Mouse (Mus musculus) limb, embryonic 11.5 days (tissue): ENCODE data around the gene Kctd11. TPM values are rescaled to one million over a fixed set of nuclear protein-coding genes. Genes with fewer than 3 reads are reported as not detected.

Experiments
- ATAC-seq: fragments of 200-750 bp; cut with Nextera tagmentation; 2 replicates; pipeline ENCODE4 v1.8.0; 2017; ENCODE audit warnings: low read depth; ENCODE audit not compliant: insufficient number of reproducible peaks, low FRiP score, low TSS enrichment
- DNase-seq: peaks from one replicate; pipeline ENCODE4 v3.0.0-alpha.2; 2015; ENCODE audit warnings: low spot score
- H3K27ac ChIP-seq: fragments of 300-500 bp; sonication (generic); replicated peaks from 2 replicates; pipeline ENCODE4 v1.5.1; 2014; ENCODE audit warnings: low read depth, mild to moderate bottlenecking, low read length
- H3K27me3 ChIP-seq: fragments of 300-500 bp; sonication (generic); 2 replicates; pipeline ENCODE4 v1.6.1; 2014; ENCODE audit warnings: mild to moderate bottlenecking, low read length, mixed read lengths; ENCODE audit not compliant: control insufficient read depth, insufficient read depth
- H3K36me3 ChIP-seq: fragments of 300-500 bp; sonication (generic); 2 replicates; pipeline ENCODE4 v1.6.1; 2014; ENCODE audit warnings: mild to moderate bottlenecking, low read length, moderate library complexity, mixed read lengths; ENCODE audit not compliant: control insufficient read depth, insufficient read depth
- H3K4me1 ChIP-seq: fragments of 300-500 bp; sonication (generic); 2 replicates; pipeline ENCODE4 v1.6.1; 2014; ENCODE audit warnings: low read length, mixed read lengths; ENCODE audit not compliant: control insufficient read depth, insufficient read depth
- H3K4me2 ChIP-seq: fragments of 300-500 bp; sonication (generic); 2 replicates; pipeline ENCODE4 v1.6.1; 2014; ENCODE audit warnings: low read depth, mild to moderate bottlenecking, moderate library complexity; ENCODE audit not compliant: severe bottlenecking
- H3K4me3 ChIP-seq: fragments of 300-500 bp; sonication (generic); 2 replicates; pipeline ENCODE4 v1.5.1; 2014; ENCODE audit warnings: low read depth, low read length
- H3K9ac ChIP-seq: fragments of 300-500 bp; sonication (generic); 2 replicates; pipeline ENCODE4 v1.6.1; 2014; ENCODE audit warnings: mild to moderate bottlenecking, low read length
- H3K9me3 ChIP-seq: fragments of 300-500 bp; sonication (generic); 2 replicates; pipeline ENCODE4 v1.6.1; 2016; ENCODE audit warnings: low read length; ENCODE audit not compliant: control insufficient read depth
- WGBS: fragments of 180-500 bp; shearing (Covaris S2); extraction: QIAGEN DNeasy Blood & Tissue Kit; methylation state at CpG from one replicate; pipeline ENCODE4 v1.1.7; 2014; 5-methylcytosine and 5-hydroxymethylcytosine counted together
- polyA plus RNA-seq: library from polyadenylated mRNA; unstranded; fragments of >200 nt; fragmentation: Nextera tagmentation; extraction: Ambion mirVana; gene quantifications from 2 replicates; pipeline ENCODE4 v1.2.1, GENCODE M21; 2014

Kctd11 gene
- polyA plus RNA-seq, 1 experiment from 2014 or later, result 3.7 TPM

- Histone ChIP-seq H3K4me1 (peaks cover 19% of the 10 kb centered on the region), H3K36me3 (peaks cover 47% of the 10 kb centered on the region)
Measured at GRCm38 (mm10) chr11:69914917-69915430, 33.8 kb upstream of the Kctd11 start.

GRCm38 (mm10) chr11:69914372-69914764 lies 33.2 kb upstream of the Kctd11 start:
- WGBS, result 2% methylated on average over 17 of the region's 17 CpGs

More at GRCm38 (mm10) chr11:69914917-69915430, 33.8 kb upstream of the Kctd11 start:
- peak overlapping the region; percentile 96 for H3K4me2 ChIP-seq
- no peaks in the 10 kb centered on the region for H3K27me3 ChIP-seq
- no peak for ATAC-seq
- H3K9me3 ChIP-seq, result no peaks in the 10 kb centered on the region
- H3K9ac ChIP-seq, result no peak overlapping the region; the same call in 1 of the 2 replicates
- H3K27ac ChIP-seq, result no peak overlapping the region
- no peak for DNase-seq
- peak overlapping the region; percentile 95 for H3K4me3 ChIP-seq
- 34% methylated on average over 9 of the region's 9 CpGs for WGBS

GRCm38 (mm10) chr11:69913554-69914371 lies 32.6 kb upstream of the Kctd11 start, which contains the start of gene Gps2:
TSS of gene Gps2 (plus strand) at chr11:69913888.
- 2% methylated on average over 61 of the region's 61 CpGs for WGBS
- H3K4me1 ChIP-seq, result peaks cover 14% of the 10 kb centered on the region
- peaks cover 50% of the 10 kb centered on the region for H3K36me3 ChIP-seq
- H3K9me3 ChIP-seq, result no peaks in the 10 kb centered on the region
- ATAC-seq (peak; percentile 74), DNase-seq (peak; percentile 94)
- peak within 1 kb of the TSS; percentile 95 for H3K4me3 ChIP-seq
- H3K9ac ChIP-seq, result peak within 1 kb of the TSS; percentile 88
- peak within 1 kb of the TSS; percentile 96 for H3K4me2 ChIP-seq
- peak within 1 kb of the TSS; percentile 83 for H3K27ac ChIP-seq
- no peaks in the 10 kb centered on the region for H3K27me3 ChIP-seq

More at GRCm38 (mm10) chr11:69914372-69914764, 33.2 kb upstream of the Kctd11 start:
- peak overlapping the region; percentile 96 for H3K4me2 ChIP-seq
- H3K36me3 ChIP-seq, result peaks cover 52% of the 10 kb centered on the region
- H3K4me3 ChIP-seq, result peak overlapping the region; percentile 95
- no peaks in the 10 kb centered on the region for H3K9me3 ChIP-seq
- no peak for ATAC-seq
- no peaks in the 10 kb centered on the region for H3K27me3 ChIP-seq
- DNase-seq, result no peak
- H3K27ac ChIP-seq, result peak overlapping the region; percentile 83
- H3K9ac ChIP-seq, result peak overlapping the region; percentile 88
- H3K4me1 ChIP-seq, result peaks cover 15% of the 10 kb centered on the region

- H3K4me1 ChIP-seq, result peaks cover 14% of the 10 kb centered on the region
- no peaks in the 10 kb centered on the region for H3K27me3 ChIP-seq
- ATAC-seq, result no peak
- peak overlapping the region; percentile 95 for H3K4me3 ChIP-seq
- peaks cover 53% of the 10 kb centered on the region for H3K36me3 ChIP-seq
- peak overlapping the region; percentile 88; the same call in 1 of the 2 replicates for H3K9ac ChIP-seq
- no peak overlapping the region for H3K27ac ChIP-seq
- peak overlapping the region; percentile 96 for H3K4me2 ChIP-seq
- H3K9me3 ChIP-seq, result no peaks in the 10 kb centered on the region
- WGBS, result 76% methylated on average over 15 of the region's 15 CpGs
- no peak for DNase-seq
Measured at GRCm38 (mm10) chr11:69912716-69913530, 31.7 kb upstream of the Kctd11 start.

GRCm38 (mm10) chr11:69911701-69912100 lies 30.5 kb upstream of the Kctd11 start:
- no peak overlapping the region for H3K27ac ChIP-seq
- peaks cover 51% of the 10 kb centered on the region for H3K36me3 ChIP-seq
- ATAC-seq (no peak), DNase-seq (no peak)
- H3K4me3 ChIP-seq, result no peak overlapping the region
- H3K9ac ChIP-seq, result no peak overlapping the region
- peaks cover 14% of the 10 kb centered on the region for H3K4me1 ChIP-seq
- WGBS, result 97% methylated on average over 6 of the region's 6 CpGs
- no peaks in the 10 kb centered on the region for H3K9me3 ChIP-seq
- H3K4me2 ChIP-seq, result no peak overlapping the region
- H3K27me3 ChIP-seq, result no peaks in the 10 kb centered on the region

- Histone ChIP-seq H3K9ac (no peak overlapping the region), H3K9me3 (no peaks in the 10 kb centered on the region), H3K4me2 (no peak overlapping the region), H3K36me3 (peaks cover 53% of the 10 kb centered on the region), H3K27ac (no peak overlapping the region), H3K4me3 (no peak overlapping the region), H3K4me1 (peaks cover 14% of the 10 kb centered on the region), H3K27me3 (no peaks in the 10 kb centered on the region)
- DNase-seq, result no peak
- 91% methylated on average over 17 of the region's 17 CpGs for WGBS
- ATAC-seq, result no peak
Measured at GRCm38 (mm10) chr11:69910781-69911560, 29.8 kb upstream of the Kctd11 start.

GRCm38 (mm10) chr11:69910177-69910576 lies 29.0 kb upstream of the Kctd11 start:
- Histone ChIP-seq H3K9ac (no peak overlapping the region), H3K27me3 (no peaks in the 10 kb centered on the region), H3K4me1 (peaks cover 11% of the 10 kb centered on the region), H3K4me2 (no peak overlapping the region), H3K36me3 (peaks cover 56% of the 10 kb centered on the region), H3K4me3 (no peak overlapping the region), H3K9me3 (no peaks in the 10 kb centered on the region), H3K27ac (no peak overlapping the region)
- WGBS, result 92% methylated on average over 8 of the region's 8 CpGs
- no peak for DNase-seq
- no peak for ATAC-seq
